Mouse (Mus musculus) limb, embryonic 15.5 days (tissue): Measurements from ENCODE around the gene Foxp1. TPM values are rescaled to one million over a fixed set of nuclear protein-coding genes. Genes with fewer than 3 reads are reported as not detected.

Experiments
- ATAC-seq: fragments of 200-750 bp; cut with Nextera tagmentation; 2 replicates; pipeline ENCODE4 v1.8.0; 2017; ENCODE audit warnings: low read depth, moderate TSS enrichment; ENCODE audit not compliant: insufficient number of reproducible peaks, low FRiP score, low TSS enrichment
- H3K27ac ChIP-seq: fragments of 300-500 bp; sonication (generic); 2 replicates; pipeline ENCODE4 v1.5.1; 2015; ENCODE audit warnings: moderate library complexity, mild to moderate bottlenecking, inconsistent platforms
- H3K27me3 ChIP-seq: fragments of 300-500 bp; sonication (generic); 2 replicates; pipeline ENCODE4 v1.6.1; 2015; ENCODE audit warnings: inconsistent platforms
- H3K36me3 ChIP-seq: fragments of 300-500 bp; sonication (generic); 2 replicates; pipeline ENCODE4 v1.6.1; 2015; ENCODE audit warnings: inconsistent platforms
- H3K4me1 ChIP-seq: fragments of 300-500 bp; sonication (generic); 2 replicates; pipeline ENCODE4 v1.6.1; 2015; ENCODE audit warnings: inconsistent platforms
- H3K4me2 ChIP-seq: fragments of 300-500 bp; sonication (generic); 2 replicates; pipeline ENCODE4 v1.6.1; 2015; ENCODE audit warnings: mild to moderate bottlenecking, inconsistent platforms
- H3K4me3 ChIP-seq: fragments of 300-500 bp; sonication (generic); 2 replicates; pipeline ENCODE4 v1.5.1; 2015; ENCODE audit warnings: mild to moderate bottlenecking, inconsistent platforms
- H3K9ac ChIP-seq: fragments of 300-500 bp; sonication (generic); 2 replicates; pipeline ENCODE4 v1.6.1; 2015; ENCODE audit warnings: inconsistent platforms
- H3K9me3 ChIP-seq: fragments of 300-500 bp; sonication (generic); 2 replicates; pipeline ENCODE4 v1.6.1; 2016; ENCODE audit warnings: inconsistent platforms
- WGBS: fragments of 180-500 bp; shearing (Covaris S2); methylation state at CpG from one replicate; pipeline ENCODE4 v1.1.7; 2015; 5-methylcytosine and 5-hydroxymethylcytosine counted together
- polyA plus RNA-seq: library from polyadenylated mRNA; unstranded; fragments of >200 nt; fragmentation: Nextera tagmentation; extraction: Ambion mirVana; gene quantifications from 2 replicates; pipeline ENCODE4 v1.2.1, GENCODE M21; 2015

Gene Foxp1
- polyA plus RNA-seq, 1 experiment from 2014 or later: 142 TPM

- peaks cover 21% of the 10 kb centered on the region for H3K4me1 ChIP-seq
- H3K4me2 ChIP-seq: no peak overlapping the region
- no peak for ATAC-seq
- no peaks in the 10 kb centered on the region for H3K27me3 ChIP-seq
- no peak overlapping the region for H3K4me3 ChIP-seq
- no peak overlapping the region for H3K27ac ChIP-seq
- WGBS: 31% methylated on average over 3 of the region's 3 CpGs
- no peaks in the 10 kb centered on the region for H3K9me3 ChIP-seq
- no peaks in the 10 kb centered on the region for H3K36me3 ChIP-seq
- no peak overlapping the region for H3K9ac ChIP-seq
Observed at GRCm38 (mm10) chr6:99492937-99493336, 29.6 kb downstream of the Foxp1 start.

DNA sequence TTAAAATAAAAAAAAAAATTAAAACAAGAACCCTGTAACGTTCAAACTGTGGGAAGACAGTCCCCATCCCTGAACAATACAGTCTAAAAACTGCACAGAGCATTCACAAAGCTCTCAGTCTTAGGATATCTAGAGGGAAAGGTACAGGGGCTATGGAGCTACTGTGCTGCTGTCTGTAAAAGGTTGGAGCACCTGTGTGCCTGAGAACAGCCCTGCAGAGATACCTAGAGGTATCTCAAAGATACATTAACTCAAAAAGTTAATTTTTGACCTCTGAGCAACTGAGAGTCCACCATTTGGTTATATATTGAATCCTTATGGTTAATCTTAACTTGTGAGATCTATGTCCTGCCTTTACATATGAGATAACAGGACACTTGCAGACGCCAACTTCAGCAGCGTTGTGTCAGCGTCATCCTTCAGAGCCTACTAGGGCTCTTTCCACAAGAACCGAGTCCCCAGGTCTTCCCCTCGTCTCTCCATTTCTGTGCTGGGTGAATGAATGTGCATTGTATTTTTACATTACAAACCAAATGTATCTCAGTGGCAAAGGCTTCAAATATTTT, 30.5 kb downstream of the Foxp1 start:
- no peak overlapping the region for H3K9ac ChIP-seq
- no peak overlapping the region for H3K27ac ChIP-seq
- peaks cover 15% of the 10 kb centered on the region for H3K4me1 ChIP-seq
- H3K4me2 ChIP-seq: no peak overlapping the region
- no peaks in the 10 kb centered on the region for H3K36me3 ChIP-seq
- H3K4me3 ChIP-seq: no peak overlapping the region
- no peak for ATAC-seq
- H3K9me3 ChIP-seq: no peaks in the 10 kb centered on the region
- H3K27me3 ChIP-seq: no peaks in the 10 kb centered on the region
- 75% methylated on average over 6 of the region's 6 CpGs for WGBS

DNA sequence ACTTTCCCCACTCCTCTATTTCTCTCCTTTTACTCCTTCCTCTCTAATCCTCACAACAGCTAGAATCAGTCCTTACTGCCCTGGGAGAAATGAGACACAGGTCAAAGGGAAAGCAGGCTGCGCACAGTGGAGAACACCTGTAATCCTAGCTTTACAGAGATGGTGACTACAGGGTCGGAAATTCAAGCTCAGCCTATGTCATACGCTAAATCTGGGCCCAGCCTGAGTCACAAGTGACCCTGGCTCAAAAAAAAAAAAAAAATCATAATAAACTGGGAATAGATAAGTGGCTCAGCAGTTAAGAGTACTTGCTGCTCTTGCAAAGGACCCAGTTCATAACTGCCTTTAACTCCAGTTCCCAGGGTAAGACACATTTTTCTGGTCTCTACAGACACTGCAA, 31.4 kb downstream of the Foxp1 start:
- Histone ChIP-seq H3K27ac (no peak overlapping the region), H3K4me2 (no peak overlapping the region), H3K9me3 (no peaks in the 10 kb centered on the region), H3K27me3 (no peaks in the 10 kb centered on the region), H3K4me3 (no peak overlapping the region), H3K4me1 (peaks cover 8% of the 10 kb centered on the region), H3K36me3 (no peaks in the 10 kb centered on the region), H3K9ac (no peak overlapping the region)
- no peak for ATAC-seq
- 77% methylated on average over 3 of the region's 3 CpGs for WGBS

- Histone ChIP-seq H3K4me3 (no peak overlapping the region), H3K4me2 (no peak overlapping the region), H3K9ac (no peak overlapping the region), H3K4me1 (peaks cover 18% of the 10 kb centered on the region), H3K27ac (no peak overlapping the region), H3K27me3 (no peaks in the 10 kb centered on the region), H3K36me3 (no peaks in the 10 kb centered on the region), H3K9me3 (no peaks in the 10 kb centered on the region)
- 79% methylated on average over 8 of the region's 8 CpGs for WGBS
- no peak for ATAC-seq
Observed at GRCm38 (mm10) chr6:99489900-99490648, 32.4 kb downstream of the Foxp1 start.

DNA sequence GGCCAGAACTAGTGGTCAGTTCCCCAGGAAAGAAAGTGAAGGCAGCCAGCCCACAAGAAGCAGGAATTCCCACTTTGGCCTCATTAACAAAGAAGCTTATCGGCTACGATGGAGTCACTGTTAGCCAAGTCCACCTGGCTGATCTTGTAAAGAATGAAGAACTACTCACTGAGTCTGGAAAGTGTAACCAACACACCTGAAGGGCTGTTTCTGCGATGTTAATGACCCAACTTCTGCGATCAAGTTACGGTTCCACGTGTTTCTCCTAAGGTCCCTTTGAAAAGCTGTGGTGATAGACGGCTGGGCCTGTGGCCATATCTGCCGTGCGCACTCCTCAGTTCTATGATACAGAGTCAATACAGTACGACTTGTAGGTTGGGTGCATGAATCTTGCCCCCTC, 33.1 kb downstream of the Foxp1 start:
- Histone ChIP-seq H3K27ac (no peak overlapping the region), H3K27me3 (no peaks in the 10 kb centered on the region), H3K4me2 (no peak overlapping the region), H3K4me3 (no peak overlapping the region), H3K9me3 (no peaks in the 10 kb centered on the region), H3K9ac (no peak overlapping the region), H3K4me1 (peaks cover 23% of the 10 kb centered on the region), H3K36me3 (no peaks in the 10 kb centered on the region)
- 48% methylated on average over 10 of the region's 10 CpGs for WGBS
- ATAC-seq: no peak

- Histone ChIP-seq H3K9me3 (no peaks in the 10 kb centered on the region), H3K27me3 (no peaks in the 10 kb centered on the region), H3K4me2 (no peak overlapping the region), H3K36me3 (no peaks in the 10 kb centered on the region), H3K27ac (peak overlapping the region; percentile 93), H3K4me1 (peaks cover 40% of the 10 kb centered on the region), H3K9ac (no peak overlapping the region), H3K4me3 (peak overlapping the region; percentile 25; the same call in 1 of the 2 replicates)
- WGBS: 52% methylated on average over 12 of the region's 12 CpGs
- ATAC-seq: no peak
Observed at GRCm38 (mm10) chr6:99485884-99486640, 36.5 kb downstream of the Foxp1 start.

GRCm38 (mm10) chr6:99485217-99485883, 37.2 kb downstream of the Foxp1 start:
- Histone ChIP-seq H3K36me3 (no peaks in the 10 kb centered on the region), H3K9me3 (no peaks in the 10 kb centered on the region), H3K27me3 (no peaks in the 10 kb centered on the region), H3K4me2 (peak overlapping the region; percentile 45), H3K9ac (0 out of 2 replicates have a peak overlapping the region, but pooled peaks have one; percentile 7), H3K27ac (peak overlapping the region; percentile 93), H3K4me3 (peak overlapping the region; percentile 25), H3K4me1 (peaks cover 40% of the 10 kb centered on the region)
- 11% methylated on average over 20 of the region's 20 CpGs for WGBS
- ATAC-seq: peak; percentile 89

DNA sequence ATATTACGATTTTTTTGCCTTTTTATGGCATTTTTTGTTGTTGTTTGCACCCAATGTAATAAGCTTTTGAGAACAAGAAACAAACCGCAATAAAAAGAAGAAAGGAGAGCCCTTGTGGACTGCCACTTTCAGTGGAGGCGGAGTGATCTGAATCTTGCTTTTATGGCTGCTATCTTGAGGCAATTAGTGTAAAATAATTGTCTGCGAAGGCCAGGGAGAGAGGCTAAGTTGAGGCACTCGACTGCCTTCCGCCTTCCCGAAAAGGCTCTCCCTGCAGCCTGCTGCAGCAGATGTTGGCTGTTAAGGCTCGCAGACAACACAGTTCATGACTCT, 37.7 kb downstream of the Foxp1 start:
- Histone ChIP-seq H3K4me1 (peaks cover 40% of the 10 kb centered on the region), H3K27me3 (no peaks in the 10 kb centered on the region), H3K9ac (0 out of 2 replicates have a peak overlapping the region, but pooled peaks have one; percentile 7), H3K9me3 (no peaks in the 10 kb centered on the region), H3K4me2 (peak overlapping the region; percentile 45), H3K4me3 (peak overlapping the region; percentile 25), H3K36me3 (no peaks in the 10 kb centered on the region), H3K27ac (peak overlapping the region; percentile 93)
- WGBS: 8% methylated on average over 8 of the region's 8 CpGs
- ATAC-seq: no peak

DNA sequence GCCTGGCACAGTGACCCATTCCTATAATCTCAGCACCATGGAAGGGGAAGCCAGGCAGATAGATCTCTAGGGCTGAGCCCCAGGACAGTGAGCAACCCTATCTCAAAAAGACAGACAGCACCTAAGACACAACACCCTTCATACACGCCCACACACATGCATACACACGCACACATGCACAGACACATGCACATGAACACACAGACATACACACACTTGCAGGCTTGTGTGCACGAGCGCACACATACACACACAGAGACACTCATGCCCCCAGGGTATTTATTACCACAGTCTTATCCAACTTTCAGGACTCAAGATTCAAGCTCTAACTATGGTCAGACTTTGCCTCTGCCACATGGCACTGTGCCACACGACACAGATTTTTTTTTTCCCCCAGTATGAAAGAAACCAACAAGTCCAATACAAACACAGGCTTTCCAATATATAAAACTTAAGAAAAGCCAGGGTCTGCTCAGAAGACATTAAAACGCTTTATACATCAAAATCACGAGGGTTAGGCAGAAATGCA, 38.3 kb downstream of the Foxp1 start:
- WGBS: 25% methylated on average over 7 of the region's 7 CpGs
- Histone ChIP-seq H3K9ac (no peak overlapping the region), H3K27ac (peak overlapping the region; percentile 93), H3K4me2 (peak overlapping the region; percentile 45; the same call in 1 of the 2 replicates), H3K27me3 (no peaks in the 10 kb centered on the region), H3K9me3 (no peaks in the 10 kb centered on the region), H3K4me3 (no peak overlapping the region), H3K4me1 (peaks cover 37% of the 10 kb centered on the region), H3K36me3 (no peaks in the 10 kb centered on the region)
- ATAC-seq: no peak

DNA sequence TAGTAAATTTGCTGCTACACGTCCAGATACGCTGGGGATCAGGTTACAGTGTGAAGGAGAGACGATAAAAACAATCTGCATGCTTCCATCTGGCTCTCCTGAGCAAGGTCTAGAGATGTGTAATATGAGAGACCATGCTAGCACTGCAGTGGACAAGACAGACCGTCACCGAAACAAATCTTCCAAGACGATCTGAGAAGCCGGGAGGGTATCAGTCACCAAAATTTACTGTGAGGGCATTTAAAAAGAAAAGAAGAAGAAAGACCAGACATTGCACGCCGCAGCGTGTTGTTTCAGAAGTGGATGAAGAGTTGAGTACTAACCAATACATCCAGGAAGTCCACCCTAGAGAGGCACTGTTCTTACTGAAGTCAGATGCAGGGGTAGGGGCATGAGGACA, 39.0 kb downstream of the Foxp1 start:
- ATAC-seq: no peak
- WGBS: 28% methylated on average over 10 of the region's 10 CpGs
- Histone ChIP-seq H3K4me2 (peak overlapping the region; percentile 17; the same call in 1 of the 2 replicates), H3K27ac (peak overlapping the region; percentile 47; the same call in 1 of the 2 replicates), H3K9me3 (no peaks in the 10 kb centered on the region), H3K36me3 (no peaks in the 10 kb centered on the region), H3K9ac (no peak overlapping the region), H3K4me1 (peaks cover 37% of the 10 kb centered on the region), H3K27me3 (no peaks in the 10 kb centered on the region), H3K4me3 (no peak overlapping the region)

GRCm38 (mm10) chr6:99481568-99481967, 41.0 kb downstream of the Foxp1 start:
- peaks cover 37% of the 10 kb centered on the region for H3K4me1 ChIP-seq
- WGBS: 42% methylated on average over 7 of the region's 7 CpGs

More at GRCm38 (mm10) chr6:99481568-99481967, 41.0 kb downstream of the Foxp1 start:
- no peak for ATAC-seq
- Histone ChIP-seq H3K4me3 (no peak overlapping the region), H3K36me3 (no peaks in the 10 kb centered on the region), H3K27me3 (no peaks in the 10 kb centered on the region), H3K4me2 (no peak overlapping the region), H3K9me3 (no peaks in the 10 kb centered on the region), H3K9ac (no peak overlapping the region), H3K27ac (no peak overlapping the region)
